Mouse (Mus musculus) CD4-positive, CD25-positive, alpha-beta regulatory T cell (primary cell): ENCODE measurements around the gene Mrgbp. TPM values are rescaled to one million over a fixed set of nuclear protein-coding genes. Genes with fewer than 3 reads are reported as not detected.

Experiments
- polyA plus RNA-seq: library from polyadenylated mRNA; unstranded; fragments of 100-300 nt; shearing (Covaris generic); gene quantifications from one replicate; pipeline ENCODE4 v1.2.1, GENCODE M21; 2017

Mrgbp gene
- 64.1 TPM for polyA plus RNA-seq

DNA sequence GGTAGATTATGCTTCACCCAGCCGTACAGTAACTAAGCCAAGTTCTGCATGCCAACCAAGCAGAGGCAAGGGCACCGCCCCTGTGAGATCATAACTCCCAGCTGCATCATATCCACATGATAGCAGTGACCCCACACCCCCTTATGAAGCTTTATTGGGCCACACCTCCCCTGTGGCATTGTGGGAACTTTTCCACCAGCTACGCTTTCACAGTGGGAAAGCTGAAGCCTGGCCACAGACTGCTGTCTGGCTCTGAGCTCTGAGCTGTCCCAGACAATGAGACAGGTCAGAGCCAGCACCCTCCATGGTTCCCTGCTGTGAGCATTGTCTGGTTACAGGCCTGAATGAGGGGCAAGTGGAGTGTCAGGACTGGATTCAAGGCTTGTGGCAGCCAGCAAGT, at the start of gene Mrgbp:
Gene Mrgbp, plus strand, starts transcription at position 303 of the 400 bp plus-strand sequence.

DNA sequence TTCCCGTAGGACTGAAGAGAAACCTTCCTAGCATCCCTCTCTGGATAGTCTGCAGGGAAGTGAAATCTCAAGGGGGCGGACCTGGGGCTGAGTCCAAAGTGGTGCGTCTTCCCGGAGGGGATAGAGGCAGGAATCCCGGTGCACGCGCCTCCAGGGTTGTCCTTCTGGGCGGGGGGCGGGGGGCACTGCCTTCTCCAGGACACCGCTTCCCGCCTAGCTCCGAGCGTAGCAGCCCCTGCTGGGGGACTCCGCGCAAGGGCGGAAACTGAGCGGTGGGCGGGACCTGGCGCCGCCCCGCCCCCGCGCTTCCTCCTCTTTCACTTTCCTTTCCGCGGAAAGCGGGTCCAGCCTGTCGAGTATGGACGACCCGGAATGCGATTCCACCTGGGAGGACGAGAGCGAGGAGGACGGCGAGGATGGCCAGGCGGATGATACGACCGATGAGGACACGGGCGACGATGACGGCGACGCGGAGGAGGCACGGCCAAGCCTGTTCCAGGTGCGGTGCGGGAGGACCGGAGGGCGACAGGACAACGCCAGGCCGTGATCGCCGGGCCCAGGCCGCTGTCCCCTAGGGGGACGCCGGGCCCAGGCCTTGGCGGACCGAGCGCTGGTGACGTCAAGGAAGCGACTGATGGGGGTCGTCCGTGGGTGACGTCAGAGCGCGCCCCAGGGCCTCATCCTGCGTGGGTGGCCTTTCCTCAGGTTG, 8.2 kb downstream of the Mrgbp start, which contains the start of gene Ogfr:
Gene Ogfr, plus strand, starts transcription at position 123 of the 709 bp plus-strand sequence.

GRCm38 (mm10) chr2:180597490-180597889, 16.4 kb downstream of the Mrgbp start, which contains the start of gene Col9a3:
Gene Col9a3, plus strand, starts transcription at chr2:180597790.

Other genes starting within 250 kb of the Mrgbp start
- gene Gata5, start 246.6 kb upstream of the Mrgbp start, polyA plus RNA-seq = not detected
- 0.81 TPM for gene Slco4a1, start 125.1 kb upstream of the Mrgbp start, polyA plus RNA-seq
- not detected for gene Ntsr1, start 81.3 kb upstream of the Mrgbp start, polyA plus RNA-seq
- 74.9 TPM for gene Ogfr, start 7.9 kb downstream of the Mrgbp start, polyA plus RNA-seq
- gene Col9a3, start 16.5 kb downstream of the Mrgbp start, polyA plus RNA-seq = 1.6 TPM
- gene Tcfl5, start 61.4 kb downstream of the Mrgbp start, polyA plus RNA-seq = 0.16 TPM
- 54.7 TPM for gene Dido1, start 128.7 kb downstream of the Mrgbp start, polyA plus RNA-seq
- 33.3 TPM for gene Gid8, start 128.8 kb downstream of the Mrgbp start, polyA plus RNA-seq
- gene Slc17a9, start 144.0 kb downstream of the Mrgbp start, polyA plus RNA-seq = 111 TPM
- gene Bhlhe23, start 195.6 kb downstream of the Mrgbp start, polyA plus RNA-seq = not detected